Mouse (Mus musculus) cerebellum, adult 2 months (tissue): ENCODE data around the gene Inf2. TPM values are rescaled to one million over a fixed set of nuclear protein-coding genes. Genes with fewer than 3 reads are reported as not detected.

Source experiments
- DNase-seq, 2 experiments: peaks; one replicate each; pipeline ENCODE4 v3.0.0; 2021
- H3K27ac ChIP-seq: fragments of 200-500 bp; 2 replicates; pipeline ENCODE4 v1.5.1; 2012; ENCODE audit warnings: low read length, control low read depth, inconsistent platforms; ENCODE audit not compliant: insufficient read depth
- H3K27me3 ChIP-seq: fragments of 200-500 bp; 2 replicates; pipeline ENCODE4 v1.6.1; 2012; ENCODE audit warnings: inconsistent platforms, mild to moderate bottlenecking, low read length, moderate library complexity; ENCODE audit not compliant: control insufficient read depth, insufficient read depth
- H3K4me1 ChIP-seq: fragments of 200-500 bp; 2 replicates; pipeline ENCODE4 v1.6.1; 2011; ENCODE audit warnings: low read length; ENCODE audit not compliant: control insufficient read depth, insufficient read depth
- H3K4me3 ChIP-seq: fragments of 200-500 bp; replicated peaks from 2 replicates; pipeline ENCODE3; 2011; ENCODE audit warnings: mild to moderate bottlenecking, low read depth, low read length, control low read depth; ENCODE audit not compliant: insufficient read depth
- CTCF ChIP-seq: fragments of 200-500 bp; IDR thresholded peaks from 2 replicates; pipeline ENCODE4 v1.5.1; 2011; ENCODE audit warnings: low read depth, mild to moderate bottlenecking, control low read depth, low read length, moderate library complexity, borderline replicate concordance; ENCODE audit not compliant: insufficient read depth
- POLR2A ChIP-seq: fragments of 200-500 bp; IDR thresholded peaks from 2 replicates; pipeline ENCODE4 v1.6.1; 2011; ENCODE audit warnings: low read length, control low read depth, borderline replicate concordance; ENCODE audit not compliant: insufficient read depth
- WGBS: fragments of 180-500 bp; shearing (Covaris S2); methylation state at CpG from one replicate; pipeline ENCODE4 v1.1.7; 2018; 5-methylcytosine and 5-hydroxymethylcytosine counted together
- polyA plus RNA-seq: library from polyadenylated mRNA; depleted of rRNA; stranded (reverse); fragments of >200 nt; gene quantifications from 2 replicates; pipeline ENCODE4 v1.2.3, GENCODE M21; 2012

Gene Inf2
- polyA plus RNA-seq, 1 experiment = 41.8 TPM

GRCm38 (mm10) chr12:112593951-112594915, 5.6 kb downstream of the Inf2 start:
- Histone ChIP-seq H3K27me3 (no peaks in the 10 kb centered on the region), H3K4me3 (no peak overlapping the region), H3K27ac (no peak overlapping the region), H3K4me1 (peaks cover 63% of the 10 kb centered on the region)
- no peak for TF ChIP-seq CTCF
- no peak for TF ChIP-seq POLR2A
- 89% methylated on average over 16 of the region's 16 CpGs for WGBS
- no peak for DNase-seq

GRCm38 (mm10) chr12:112594989-112595388, 6.4 kb downstream of the Inf2 start:
- 62% methylated on average over 4 of the region's 4 CpGs for WGBS
- no peak overlapping the region for H3K4me3 ChIP-seq
- no peaks in the 10 kb centered on the region for H3K27me3 ChIP-seq
- no peak for DNase-seq
- no peak for TF ChIP-seq POLR2A
- no peak for TF ChIP-seq CTCF
- H3K4me1 ChIP-seq = peaks cover 57% of the 10 kb centered on the region
- H3K27ac ChIP-seq = no peak overlapping the region

- no peak overlapping the region for H3K27ac ChIP-seq
- TF ChIP-seq POLR2A (no peak), CTCF (no peak)
- H3K4me1 ChIP-seq = peaks cover 51% of the 10 kb centered on the region
- no peaks in the 10 kb centered on the region for H3K27me3 ChIP-seq
- WGBS = 83% methylated on average over 4 of the region's 4 CpGs
- no peak for DNase-seq
- no peak overlapping the region for H3K4me3 ChIP-seq
Measured at GRCm38 (mm10) chr12:112595626-112596025, 7.0 kb downstream of the Inf2 start.

- DNase-seq = no peak
- WGBS = 82% methylated on average over 9 of the region's 9 CpGs
- Histone ChIP-seq H3K27me3 (no peaks in the 10 kb centered on the region), H3K4me3 (no peak overlapping the region), H3K27ac (no peak overlapping the region), H3K4me1 (peaks cover 44% of the 10 kb centered on the region)
- TF ChIP-seq POLR2A (no peak), CTCF (no peak)
Measured at GRCm38 (mm10) chr12:112596454-112596853, 7.9 kb downstream of the Inf2 start.

GRCm38 (mm10) chr12:112596891-112597500, 8.4 kb downstream of the Inf2 start:
- WGBS = 83% methylated on average over 14 of the region's 14 CpGs
- DNase-seq = no peak
- Histone ChIP-seq H3K4me3 (no peak overlapping the region), H3K27ac (no peak overlapping the region), H3K27me3 (no peaks in the 10 kb centered on the region), H3K4me1 (peaks cover 40% of the 10 kb centered on the region)
- TF ChIP-seq CTCF (no peak), POLR2A (no peak)

GRCm38 (mm10) chr12:112597618-112598017, 9.0 kb downstream of the Inf2 start:
- DNase-seq = peak in 1 of 2 experiments; percentile 48
- TF ChIP-seq POLR2A (no peak), CTCF (no peak)
- no peak overlapping the region for H3K4me3 ChIP-seq
- no peak overlapping the region for H3K27ac ChIP-seq
- H3K4me1 ChIP-seq = peaks cover 34% of the 10 kb centered on the region
- H3K27me3 ChIP-seq = no peaks in the 10 kb centered on the region
- WGBS = 57% methylated on average over 8 of the region's 8 CpGs

GRCm38 (mm10) chr12:112599198-112599597, 10.6 kb downstream of the Inf2 start:
- Histone ChIP-seq H3K4me3 (no peak overlapping the region), H3K4me1 (peaks cover 23% of the 10 kb centered on the region), H3K27ac (no peak overlapping the region), H3K27me3 (no peaks in the 10 kb centered on the region)
- TF ChIP-seq CTCF (no peak), POLR2A (no peak)
- WGBS = 78% methylated on average over 4 of the region's 4 CpGs
- DNase-seq = no peak
